Comparison of ENCODE assay signal across 13 mouse cellular contexts in genomic region chr5:106537153-106537552, GRCm38 (mm10).
"Had no signal": no experiment of that assay in that cellular context is flagged by ENCODE, and none has a peak within 500 bp of the region (broad histone marks: within the 10 kb centered on the region; RNA-seq: fewer than 3 reads in every experiment).

No protein-coding gene starts in this region.

- H3K4me2 ChIP-seq: liver, embryonic 13.5 days; lung, embryonic 15.5 days; midbrain, embryonic 11.5 days had no signal

- DNase-seq: layer of hippocampus, postnatal 36 days; liver, embryonic 13.5 days; lung, postnatal 10 days; lung, postnatal 36 days; midbrain, embryonic 14.5 days; thymus, adult 2 months; thymus, postnatal 25 days had no signal

- H3K4me1 ChIP-seq: liver, embryonic 13.5 days; lung, embryonic 15.5 days had no signal

- H3K9me3 ChIP-seq: liver, embryonic 13.5 days; lung, embryonic 15.5 days had no signal

- H3K9ac ChIP-seq: liver, embryonic 13.5 days; lung, embryonic 15.5 days had no signal

- ATAC-seq: intestine, postnatal 0 days had no signal

- H3K4me3 ChIP-seq: left cerebral cortex, adult 2 months; liver, embryonic 13.5 days; lung, embryonic 15.5 days had no signal

- H3K36me3 ChIP-seq: liver, embryonic 13.5 days; lung, embryonic 15.5 days had no signal

- H3K27me3 ChIP-seq: liver, embryonic 13.5 days; lung, embryonic 15.5 days had no signal

- H3K27ac ChIP-seq: kidney, postnatal 0 days; left cerebral cortex, adult 2 months; liver, embryonic 13.5 days; lung, embryonic 15.5 days; stomach, postnatal 0 days had no signal
